Mouse (Mus musculus): Measurements from ENCODE around the gene Serpina16. TPM values are rescaled to one million over a fixed set of nuclear protein-coding genes. Genes with fewer than 3 reads are reported as not detected.

The Serpina16 gene
- total and polyA plus RNA-seq, 3 experiments, result not detected

DNA sequence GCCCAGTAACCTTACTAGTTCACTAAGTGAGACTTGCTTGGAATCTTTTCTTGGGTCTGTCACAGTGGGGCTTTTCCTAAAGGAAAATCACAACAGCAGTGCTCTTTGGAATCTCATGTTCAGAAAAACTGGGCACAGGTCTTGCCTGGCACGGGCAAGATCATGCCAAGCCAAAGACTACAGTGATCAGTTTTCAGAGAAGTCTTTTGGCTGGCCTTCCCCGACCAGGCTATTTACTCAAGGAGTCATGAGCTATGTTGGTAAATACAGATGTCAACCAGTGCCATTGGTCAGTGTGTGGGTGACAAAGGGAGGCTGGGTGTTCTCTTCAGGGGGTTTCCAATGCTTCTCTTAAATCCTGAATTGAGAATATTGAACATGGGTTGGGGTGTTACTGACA, 16.8 kb downstream of the Serpina16 start:
- TF ChIP-seq E2F4 (IDR thresholded peaks at IDR 0.05; ENCODE audit: borderline replicate concordance, low read depth, low read length) (no peak), KAT2A (conservative IDR thresholded peaks at IDR 0.05; ENCODE audit: low read depth, low read length) (no peak), GATA1 (IDR thresholded peaks at IDR 0.05; ENCODE audit: low read depth, low read length) (no peak), NRF1 (IDR thresholded peaks at IDR 0.05; ENCODE audit: insufficient read depth, low read depth, low read length, poor library complexity, severe bottlenecking) (no peak), USF2 (IDR thresholded peaks at IDR 0.05; ENCODE audit: borderline replicate concordance in 1 of 2, insufficient read depth in 1 of 2, low read depth in 1 of 2, low read length in 2 of 2) (no peak), UBTF (IDR thresholded peaks at IDR 0.05; ENCODE audit: borderline replicate concordance, insufficient read depth, low read depth, low read length) (no peak), TAL1 (IDR thresholded peaks at IDR 0.05; ENCODE audit: low read length) (no peak), ETS1 (IDR thresholded peaks at IDR 0.05; ENCODE audit: low read depth, low read length) (no peak), MYB (IDR thresholded peaks at IDR 0.05; ENCODE audit: low read depth, low read length) (no peak), CHD1 (IDR thresholded peaks at IDR 0.05; ENCODE audit: low read depth, low read length) (no peak), MXI1 (IDR thresholded peaks at IDR 0.05; ENCODE audit: low read depth, low read length) (no peak), EP300 (IDR thresholded peaks at IDR 0.05; ENCODE audit: low read depth in 1 of 2, low read length in 2 of 2) (no peak)
- no peak overlapping the region for H3K27ac ChIP-seq (ENCODE audit: control insufficient read depth, low read depth, low read length)
- H3K9ac ChIP-seq (ENCODE audit: control insufficient read depth, low read depth, low read length, poor library complexity, severe bottlenecking), result no peak overlapping the region
- H3K9me3 ChIP-seq (replicated peaks; ENCODE audit: insufficient read depth, low read length), result no peaks in the 10 kb centered on the region
- no peak overlapping the region for H3K4me3 ChIP-seq (ENCODE audit: control insufficient read depth in 1 of 2, insufficient read depth in 1 of 2, low read depth in 2 of 2, low read length in 2 of 2)
- DNase-seq (ENCODE audit: low read depth, low spot score), result no peak
- no peaks in the 10 kb centered on the region for H3K79me2 ChIP-seq (ENCODE audit: control insufficient read depth, insufficient read depth, low read length, poor library complexity)
- H3K4me1 ChIP-seq (ENCODE audit: control insufficient read depth in 1 of 2, insufficient read depth in 2 of 2, low read length in 2 of 2), result no peaks in the 10 kb centered on the region
- no peaks in the 10 kb centered on the region for H3K27me3 ChIP-seq (ENCODE audit: control insufficient read depth in 1 of 2, insufficient read depth in 2 of 2, low read length in 2 of 2)
- H3K36me3 ChIP-seq (ENCODE audit: control insufficient read depth in 1 of 2, insufficient read depth in 2 of 2, low read length in 2 of 2), result no peaks in the 10 kb centered on the region

DNA sequence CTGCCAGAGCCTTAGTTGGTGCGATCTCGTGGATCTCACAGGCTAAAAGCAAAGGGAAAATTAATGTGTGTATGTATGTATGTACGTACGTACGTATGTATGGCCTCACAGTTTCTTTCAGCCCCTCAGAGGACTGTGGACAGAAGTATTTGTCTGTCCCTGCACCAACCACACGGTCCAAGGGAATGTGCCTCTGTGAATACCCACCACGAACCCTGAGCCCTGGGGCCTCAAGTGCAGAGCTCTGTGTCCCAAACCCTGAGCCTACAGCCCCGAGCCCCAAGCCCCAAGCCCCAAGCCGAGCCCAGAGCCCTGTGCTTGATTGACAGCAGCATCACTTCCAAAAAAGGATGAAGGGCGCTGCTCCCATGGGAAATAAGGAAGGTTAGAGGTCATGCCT, 17.9 kb downstream of the Serpina16 start:
- no peak overlapping the region for H3K4me3 ChIP-seq (ENCODE audit: control insufficient read depth in 1 of 2, insufficient read depth in 1 of 2, low read depth in 2 of 2, low read length in 2 of 2)
- no peak for DNase-seq (ENCODE audit: low read depth, low spot score)
- H3K4me1 ChIP-seq (ENCODE audit: control insufficient read depth in 1 of 2, insufficient read depth in 2 of 2, low read length in 2 of 2), result no peaks in the 10 kb centered on the region
- no peaks in the 10 kb centered on the region for H3K79me2 ChIP-seq (ENCODE audit: control insufficient read depth, insufficient read depth, low read length, poor library complexity)
- no peak overlapping the region for H3K27ac ChIP-seq (ENCODE audit: control insufficient read depth, low read depth, low read length)
- TF ChIP-seq SIN3A (IDR thresholded peaks at IDR 0.05; ENCODE audit: low read length) (no peak), JUND (IDR thresholded peaks at IDR 0.05; ENCODE audit: low read depth, low read length) (no peak), GATA1 (IDR thresholded peaks at IDR 0.05; ENCODE audit: low read depth, low read length) (no peak), HCFC1 (IDR thresholded peaks at IDR 0.05; ENCODE audit: low read depth, low read length) (no peak), CHD1 (IDR thresholded peaks at IDR 0.05; ENCODE audit: low read depth, low read length) (no peak), KAT2A (conservative IDR thresholded peaks at IDR 0.05; ENCODE audit: low read depth, low read length) (no peak), MYB (IDR thresholded peaks at IDR 0.05; ENCODE audit: low read depth, low read length) (no peak)
- H3K9ac ChIP-seq (ENCODE audit: control insufficient read depth, low read depth, low read length, poor library complexity, severe bottlenecking), result no peak overlapping the region
- H3K9me3 ChIP-seq (replicated peaks; ENCODE audit: insufficient read depth, low read length), result no peaks in the 10 kb centered on the region
- H3K27me3 ChIP-seq (ENCODE audit: control insufficient read depth in 1 of 2, insufficient read depth in 2 of 2, low read length in 2 of 2), result no peaks in the 10 kb centered on the region
- no peaks in the 10 kb centered on the region for H3K36me3 ChIP-seq (ENCODE audit: control insufficient read depth in 1 of 2, insufficient read depth in 2 of 2, low read length in 2 of 2)

Measured in MEL (cell line).